Mouse (Mus musculus) neural tube, embryonic 11.5 days (tissue): ENCODE results near the gene Dpp3. TPM values are rescaled to one million over a fixed set of nuclear protein-coding genes. Genes with fewer than 3 reads are reported as not detected.

Source experiments
- polyA plus RNA-seq: library from polyadenylated mRNA; unstranded; fragments of >200 nt; fragmentation: Nextera tagmentation; extraction: Ambion mirVana; gene quantifications from 2 replicates; pipeline ENCODE4 v1.2.1, GENCODE M21; 2014

Dpp3 gene
- polyA plus RNA-seq, 1 experiment from 2014 or later = 171 TPM

Other genes starting within 250 kb of the Dpp3 start
- gene Gm960, start 229.6 kb downstream of the Dpp3 start, polyA plus RNA-seq = 2.5 and 2.7 TPM in 2 replicates
- gene Sptbn2, start 217.1 kb downstream of the Dpp3 start, polyA plus RNA-seq = 23.4 and 26.1 TPM in 2 replicates
- 133 and 136 TPM in 2 replicates for gene Rbm4b, start 171.8 kb downstream of the Dpp3 start, polyA plus RNA-seq
- 131 and 134 TPM in 2 replicates for gene Rbm4, start 134.4 kb downstream of the Dpp3 start, polyA plus RNA-seq
- 8.5 and 24.4 TPM in 2 replicates for gene Gm21992, start 116.7 kb downstream of the Dpp3 start, polyA plus RNA-seq
- gene Rbm14, start 116.7 kb downstream of the Dpp3 start, polyA plus RNA-seq = 113 and 116 TPM in 2 replicates
- 41.4 and 41.5 TPM in 2 replicates for gene Ccs, start 89.0 kb downstream of the Dpp3 start, polyA plus RNA-seq
- 0.13 TPM in 1 of 2 replicates, not detected in the other for gene Ccdc87, start 88.9 kb downstream of the Dpp3 start, polyA plus RNA-seq
- gene Ctsf, start 73.2 kb downstream of the Dpp3 start, polyA plus RNA-seq = 40.6 and 41.8 TPM in 2 replicates
- gene Actn3, start 50.4 kb downstream of the Dpp3 start, polyA plus RNA-seq = 5.9 and 6.5 TPM in 2 replicates
- gene Zdhhc24, start 49.6 kb downstream of the Dpp3 start, polyA plus RNA-seq = 12.1 and 14.1 TPM in 2 replicates
- 4.8 and 7.9 TPM in 2 replicates for gene Bbs1, start 21.7 kb downstream of the Dpp3 start, polyA plus RNA-seq
- 3.4 and 3.5 TPM in 2 replicates for gene Peli3, start 14.8 kb upstream of the Dpp3 start, polyA plus RNA-seq
- 143 and 150 TPM in 2 replicates for gene Mrpl11, start 33.9 kb upstream of the Dpp3 start, polyA plus RNA-seq
- 0.12 TPM in 1 of 2 replicates, not detected in the other for gene Npas4, start 62.0 kb upstream of the Dpp3 start, polyA plus RNA-seq
- gene Slc29a2, start 95.6 kb upstream of the Dpp3 start, polyA plus RNA-seq = 3.9 and 6.2 TPM in 2 replicates
- gene B4gat1, start 110.5 kb upstream of the Dpp3 start, polyA plus RNA-seq = 37.9 and 39.8 TPM in 2 replicates
- 1.2 and 2.8 TPM in 2 replicates for gene AC124502.3, start 110.6 kb upstream of the Dpp3 start, polyA plus RNA-seq
- gene Brms1, start 113.1 kb upstream of the Dpp3 start, polyA plus RNA-seq = 65.5 and 78.9 TPM in 2 replicates
- gene Rin1, start 122.2 kb upstream of the Dpp3 start, polyA plus RNA-seq = 1.1 and 2.3 TPM in 2 replicates
- 30.1 and 34.7 TPM in 2 replicates for gene Cd248, start 139.8 kb upstream of the Dpp3 start, polyA plus RNA-seq
- 1.8 and 2.0 TPM in 2 replicates for gene Tmem151a, start 157.2 kb upstream of the Dpp3 start, polyA plus RNA-seq
- gene Yif1a, start 160.3 kb upstream of the Dpp3 start, polyA plus RNA-seq = 80.4 and 88.0 TPM in 2 replicates
- 110 and 127 TPM in 2 replicates for gene Cnih2, start 170.2 kb upstream of the Dpp3 start, polyA plus RNA-seq
- 250 and 266 TPM in 2 replicates for gene Rab1b, start 178.8 kb upstream of the Dpp3 start, polyA plus RNA-seq
- 40.2 and 43.5 TPM in 2 replicates for gene Klc2, start 190.3 kb upstream of the Dpp3 start, polyA plus RNA-seq